12 mouse cellular contexts compared by ENCODE assay signal in genomic region chr5:149417381-149417780, GRCm38 (mm10). TPM values are rescaled to one million over a fixed set of nuclear protein-coding genes. Genes with fewer than 3 reads are reported as not detected.
DNase-seq lines count a peak whose midpoint lies in the region; ATAC-seq and TF ChIP-seq lines count a peak whose summit lies in the region.
"Had no signal": no experiment of that assay in that cellular context is flagged by ENCODE, and none has a peak within 500 bp of the region (broad histone marks: within the 10 kb centered on the region; RNA-seq: fewer than 3 reads in every experiment).

No protein-coding gene starts in this region.

- WGBS in heart, postnatal 0 days: 86% methylated on average over 4 of the region's 4 CpGs
- WGBS in thymus, adult 2 months: 98% methylated on average over 4 of the region's 4 CpGs
- WGBS in forebrain, embryonic 14.5 days: 92% methylated on average over 4 of the region's 4 CpGs

- H3K9me3 ChIP-seq in heart, postnatal 0 days (replicated peaks; ENCODE audit: control insufficient read depth, low read length): no peaks in the 10 kb centered on the region
- no peaks in the 10 kb centered on the region for H3K9me3 ChIP-seq in forebrain, embryonic 14.5 days (replicated peaks; ENCODE audit: control insufficient read depth, low read length)
- H3K9me3 ChIP-seq: stomach, embryonic 15.5 days had no signal

- no peak overlapping the region for H3K4me3 ChIP-seq in heart, postnatal 0 days (ENCODE audit: low read depth, low read length)
- no peak overlapping the region for H3K4me3 ChIP-seq in thymus, adult 2 months (ENCODE audit: control insufficient read depth, insufficient read depth, low read length)
- H3K4me3 ChIP-seq in embryonic fibroblast, embryonic 13.5 days (ENCODE audit: insufficient read depth, low read length): no peak overlapping the region
- H3K4me3 ChIP-seq in forebrain, embryonic 14.5 days (ENCODE audit: low read depth, low read length): no peak overlapping the region
- H3K4me3 ChIP-seq: myocyte; stomach, embryonic 15.5 days had no signal

- no peak overlapping the region for H3K27ac ChIP-seq in heart, postnatal 0 days (ENCODE audit: low read depth)
- no peak overlapping the region for H3K27ac ChIP-seq in thymus, adult 2 months (ENCODE audit: control insufficient read depth, insufficient read depth, low read length)
- no peak overlapping the region for H3K27ac ChIP-seq in embryonic fibroblast, embryonic 13.5 days (ENCODE audit: insufficient read depth, low read length)
- H3K27ac ChIP-seq in forebrain, embryonic 14.5 days (ENCODE audit: low read depth, low read length): no peak overlapping the region
- H3K27ac ChIP-seq: stomach, embryonic 15.5 days had no signal

- H3K4me1 ChIP-seq in heart, postnatal 0 days (ENCODE audit: control insufficient read depth, insufficient read depth): no peaks in the 10 kb centered on the region
- H3K4me1 ChIP-seq in thymus, adult 2 months (replicated peaks; ENCODE audit: control insufficient read depth, insufficient read depth, low read length): peaks cover 14% of the 10 kb centered on the region
- H3K4me1 ChIP-seq in embryonic fibroblast, embryonic 13.5 days (ENCODE audit: control insufficient read depth, insufficient read depth, low read length): no peaks in the 10 kb centered on the region
- peaks cover 2% of the 10 kb centered on the region; the same call in 1 of the 2 replicates for H3K4me1 ChIP-seq in forebrain, embryonic 14.5 days (ENCODE audit: control insufficient read depth, insufficient read depth, low read length)
- H3K4me1 ChIP-seq: stomach, embryonic 15.5 days had no signal

- no peak for ATAC-seq in heart, postnatal 0 days (ENCODE audit: insufficient read depth, low read depth)
- ATAC-seq in forebrain, embryonic 14.5 days: no peak
- ATAC-seq: inflammation-experienced regulatory T-cells, adult 6 months had no signal

- no peak overlapping the region for H3K4me2 ChIP-seq in heart, postnatal 0 days (ENCODE audit: low read depth, low read length)
- no peak overlapping the region for H3K4me2 ChIP-seq in forebrain, embryonic 14.5 days (ENCODE audit: low read length)
- H3K4me2 ChIP-seq: stomach, embryonic 15.5 days had no signal

- no peak for TF ChIP-seq EP300 in heart, postnatal 0 days (IDR thresholded peaks at IDR 0.05; ENCODE audit: low read depth)

- H3K27me3 ChIP-seq in heart, postnatal 0 days (ENCODE audit: control insufficient read depth, insufficient read depth, low read length): 0 out of 2 replicates have a peak, but pooled peaks cover 11% of the 10 kb centered on the region
- no peaks in the 10 kb centered on the region for H3K27me3 ChIP-seq in thymus, adult 2 months (ENCODE audit: control insufficient read depth, insufficient read depth, low read length)
- no peaks in the 10 kb centered on the region for H3K27me3 ChIP-seq in forebrain, embryonic 14.5 days (replicated peaks; ENCODE audit: control insufficient read depth, insufficient read depth, low read length)
- H3K27me3 ChIP-seq: stomach, embryonic 15.5 days had no signal

- no peaks in the 10 kb centered on the region for H3K36me3 ChIP-seq in heart, postnatal 0 days (replicated peaks; ENCODE audit: control insufficient read depth, insufficient read depth, low read length)
- H3K36me3 ChIP-seq in thymus, adult 2 months (ENCODE audit: control insufficient read depth, insufficient read depth, low read length): no peaks in the 10 kb centered on the region
- H3K36me3 ChIP-seq in forebrain, embryonic 14.5 days (ENCODE audit: control insufficient read depth, insufficient read depth, low read length): no peaks in the 10 kb centered on the region
- H3K36me3 ChIP-seq: stomach, embryonic 15.5 days had no signal

- 0 out of 2 replicates have a peak, but pooled peaks have one; percentile 11 for TF ChIP-seq CTCF in heart, postnatal 0 days (IDR thresholded peaks at IDR 0.05; ENCODE audit: low read depth)
- TF ChIP-seq CTCF in thymus, adult 2 months (IDR thresholded peaks at IDR 0.05; ENCODE audit: borderline replicate concordance, control insufficient read depth, extremely low read depth, insufficient read depth, low read length, poor library complexity): no peak
- peak; percentile 56; the same call in 1 of the 2 replicates for TF ChIP-seq CTCF in embryonic fibroblast, embryonic 13.5 days (IDR thresholded peaks at IDR 0.05; ENCODE audit: borderline replicate concordance, insufficient read depth, low read length)

- TF ChIP-seq POLR2A in thymus, adult 2 months (IDR thresholded peaks at IDR 0.05; ENCODE audit: control insufficient read depth, extremely low read depth, insufficient read depth, low read length, poor library complexity): no peak
- no peak for TF ChIP-seq POLR2A in embryonic fibroblast, embryonic 13.5 days (IDR thresholded peaks at IDR 0.05; ENCODE audit: low read depth, low read length)

- no peak overlapping the region for H3K9ac ChIP-seq in heart, postnatal 0 days (replicated peaks; ENCODE audit: low read depth, low read length)
- no peak overlapping the region for H3K9ac ChIP-seq in forebrain, embryonic 14.5 days (ENCODE audit: low read length)
- H3K9ac ChIP-seq: stomach, embryonic 15.5 days had no signal

- DNase-seq in heart, postnatal 0 days (ENCODE audit: low spot score): no peak
- DNase-seq in heart, adult 11 months: no peak
- peak; percentile 48 for DNase-seq in thymus, adult 2 months
- no peak for DNase-seq in thymus, adult 18-20 months
- no peak for DNase-seq in right cerebral cortex, postnatal 4 days
- no peak for DNase-seq in kidney, postnatal 10 days
- DNase-seq in forebrain, embryonic 14.5 days (ENCODE audit: low spot score): no peak

RNA-seq across cellular contexts. Expression of gene Medag, which starts 5.8 kb away (rescaled TPM):
- 3.4 and 7.7 TPM in 2 replicates for total RNA-seq in heart, postnatal 0 days (2014; rRNA removed; ENCODE audit: low replicate concordance)
- polyA plus RNA-seq in heart, postnatal 0 days (2015; fragmentation: Nextera tagmentation; extraction: Ambion mirVana): 1.7 and 2.0 TPM in 2 replicates
- 2.8 and 2.9 TPM in 2 replicates for polyA plus RNA-seq in thymus, adult 2 months (2012; rRNA removed)
- 70.2 and 77.2 TPM in 2 replicates for polyA plus RNA-seq in embryonic fibroblast, embryonic 13.5 days (2011; ENCODE audit: insufficient read length, low read depth, missing spikeins)
- polyA plus RNA-seq in forebrain, embryonic 14.5 days (2014; fragmentation: Nextera tagmentation; extraction: Ambion mirVana): 1.3 and 1.6 TPM in 2 replicates

RNA-seq across cellular contexts. Expression of gene Tex26, which starts 22.1 kb away (rescaled TPM):
- 0.62 TPM in 1 of 2 replicates, not detected in the other for total RNA-seq in heart, postnatal 0 days (2014; rRNA removed; ENCODE audit: low replicate concordance)
- 0.08 and 0.18 TPM in 2 replicates for polyA plus RNA-seq in heart, postnatal 0 days (2015; fragmentation: Nextera tagmentation; extraction: Ambion mirVana)
- polyA plus RNA-seq in thymus, adult 2 months (2012; rRNA removed): 0.18 and 0.38 TPM in 2 replicates
- polyA plus RNA-seq in embryonic fibroblast, embryonic 13.5 days (2011; ENCODE audit: insufficient read length, low read depth, missing spikeins): 1.6 TPM in 1 of 2 replicates, not detected in the other
- polyA plus RNA-seq in forebrain, embryonic 14.5 days (2014; fragmentation: Nextera tagmentation; extraction: Ambion mirVana): 1.3 and 1.6 TPM in 2 replicates
- total RNA-seq: left cerebral cortex, postnatal 14 days had no signal
- polyA plus RNA-seq: inflammation-experienced regulatory T-cells, adult 6 months had no signal

Comparison
In these comparisons a context has a peak if more than half of its experiments do, and no peak if none do; other contexts are left out.
1. RNA of gene Medag, which starts 5.8 kb away (polyA plus RNA-seq): 70.2 to 77.2 TPM in embryonic fibroblast, embryonic 13.5 days; 2.8 to 2.9 TPM in thymus, adult 2 months, 1.7 to 2.0 TPM in heart, postnatal 0 days and 1.3 to 1.6 TPM in forebrain, embryonic 14.5 days; every median in the first group is over 10 times any median in the second.